Mouse (Mus musculus) testis, adult 2 months (tissue): ENCODE results near the gene Ccdc127.

ENCODE experiments used
- CTCF ChIP-seq: fragments of 200-500 bp; IDR thresholded peaks from 2 replicates; pipeline ENCODE4 v1.5.1; 2012; ENCODE audit warnings: low read depth, mild to moderate bottlenecking, inconsistent platforms, low read length, moderate library complexity; ENCODE audit not compliant: control insufficient read depth, insufficient read depth, insufficient replicate concordance
- POLR2A ChIP-seq: fragments of 200-500 bp; IDR thresholded peaks from 2 replicates; pipeline ENCODE4 v1.6.1; 2012; ENCODE audit warnings: low read depth, mild to moderate bottlenecking, inconsistent platforms, low read length, moderate library complexity; ENCODE audit not compliant: control insufficient read depth

- TF ChIP-seq CTCF: peak; percentile 60; the same call in 1 of the 2 replicates
- TF ChIP-seq POLR2A: no peak
These were observed 49.0 kb upstream of the Ccdc127 start for GRCm38 (mm10) chr13:74300925-74301606.
